Mouse (Mus musculus) lung, adult 2 months (tissue): ENCODE data around the gene Zgpat.

Experiments used
- CTCF ChIP-seq: fragments of 200-500 bp; IDR thresholded peaks from 2 replicates; pipeline ENCODE4 v1.5.1; 2011; ENCODE audit warnings: mild to moderate bottlenecking, low read length, control low read depth; ENCODE audit not compliant: insufficient read depth
- POLR2A ChIP-seq: fragments of 200-500 bp; IDR thresholded peaks from 2 replicates; pipeline ENCODE4 v1.6.1; 2011; ENCODE audit warnings: low read depth, mild to moderate bottlenecking, control low read depth, low read length, borderline replicate concordance; ENCODE audit errors: extremely low read depth

DNA sequence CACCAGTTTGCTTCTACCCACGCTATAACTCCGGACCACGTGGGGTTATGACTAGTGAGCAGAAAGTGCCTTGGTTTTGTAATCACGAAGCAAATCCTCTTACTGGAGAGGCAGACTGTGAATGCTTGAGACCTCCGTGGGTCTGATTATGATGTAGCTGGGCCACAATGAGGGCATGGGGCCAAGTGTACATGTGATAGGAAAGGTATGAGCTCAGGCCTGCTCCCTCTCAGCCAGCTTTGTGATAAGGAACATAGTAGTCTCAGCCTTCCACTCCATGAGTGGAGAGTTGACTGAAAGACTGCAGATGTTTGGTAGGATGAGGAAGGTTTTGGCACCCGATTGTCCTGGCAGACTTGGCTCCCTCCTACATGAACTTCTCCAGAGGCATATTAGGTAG, 22.0 kb upstream of the Zgpat start:
- TF ChIP-seq POLR2A, result no peak
- no peak for TF ChIP-seq CTCF
